ENCODE assay signal across 13 mouse cellular contexts in the genomic region with DNA sequence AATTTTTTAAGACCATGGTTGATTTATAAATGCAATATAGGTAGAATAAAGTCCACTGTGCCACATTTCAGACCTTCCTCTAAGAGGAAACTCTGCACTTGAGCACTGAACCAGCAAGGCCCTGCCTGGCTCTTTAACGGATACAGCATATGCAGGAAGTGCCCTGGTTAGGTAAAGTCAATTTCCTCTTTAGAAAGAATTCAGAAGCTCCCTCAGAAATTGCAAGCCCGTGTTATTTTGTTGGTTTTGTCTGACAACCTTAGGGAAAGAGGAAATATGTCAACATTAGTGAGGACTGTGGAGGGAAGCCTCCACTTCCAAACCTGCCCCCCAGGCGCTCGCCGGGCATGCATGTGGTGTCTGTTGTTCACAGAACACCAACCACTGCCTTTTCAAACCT. TPM values are rescaled to one million over a fixed set of nuclear protein-coding genes. Genes with fewer than 3 reads are reported as not detected.
DNase-seq lines count a peak whose midpoint lies in the region; ATAC-seq and TF ChIP-seq lines count a peak whose summit lies in the region.
"Had no signal": no experiment of that assay in that cellular context is flagged by ENCODE, and none has a peak within 500 bp of the region (broad histone marks: within the 10 kb centered on the region; RNA-seq: fewer than 3 reads in every experiment).

No protein-coding gene starts in this region.

- 68% methylated on average over 5 of the region's 5 CpGs for WGBS in kidney, postnatal 0 days
- WGBS in liver, embryonic 15.5 days (ENCODE audit: insufficient replicate concordance) = 49% methylated on average over 5 of the region's 5 CpGs
- WGBS in forebrain, embryonic 13.5 days = 95% methylated on average over 5 of the region's 5 CpGs

- H3K27me3 ChIP-seq in kidney, postnatal 0 days (ENCODE audit: insufficient read depth, low read length) = no peaks in the 10 kb centered on the region
- no peaks in the 10 kb centered on the region for H3K27me3 ChIP-seq in liver, embryonic 15.5 days
- H3K27me3 ChIP-seq in forebrain, embryonic 13.5 days = no peaks in the 10 kb centered on the region
- H3K27me3 ChIP-seq: midbrain, embryonic 15.5 days had no signal

- no peak overlapping the region for H3K4me2 ChIP-seq in kidney, postnatal 0 days (ENCODE audit: low read length)
- H3K4me2 ChIP-seq in liver, embryonic 15.5 days = no peak overlapping the region
- H3K4me2 ChIP-seq in forebrain, embryonic 13.5 days = no peak overlapping the region
- H3K4me2 ChIP-seq: midbrain, embryonic 15.5 days had no signal

- no peaks in the 10 kb centered on the region for H3K36me3 ChIP-seq in kidney, postnatal 0 days (ENCODE audit: insufficient read depth, low read length)
- peaks cover 70% of the 10 kb centered on the region for H3K36me3 ChIP-seq in liver, embryonic 15.5 days (replicated peaks)
- H3K36me3 ChIP-seq in forebrain, embryonic 13.5 days (ENCODE audit: poor library complexity, severe bottlenecking) = no peaks in the 10 kb centered on the region
- H3K36me3 ChIP-seq: midbrain, embryonic 15.5 days had no signal

- no peak for ATAC-seq in kidney, postnatal 0 days (replicated peaks; ENCODE audit: low FRiP score, low read depth)
- ATAC-seq in CD4-positive, CD25-positive, alpha-beta regulatory T cell, adult 4 months = peak; percentile 75
- no peak for ATAC-seq in liver, embryonic 15.5 days (ENCODE audit: insufficient read depth)
- no peak for ATAC-seq in forebrain, embryonic 13.5 days
- ATAC-seq: midbrain, embryonic 15.5 days had no signal

- 0 out of 2 replicates have a peak overlapping the region, but pooled peaks have one; percentile 19 for H3K27ac ChIP-seq in kidney, postnatal 0 days
- H3K27ac ChIP-seq in liver, embryonic 15.5 days (replicated peaks) = peak overlapping the region; percentile 30; the same call in 1 of the 2 replicates
- no peak overlapping the region for H3K27ac ChIP-seq in layer of hippocampus, adult 2 months
- H3K27ac ChIP-seq in forebrain, embryonic 13.5 days = no peak overlapping the region
- H3K27ac ChIP-seq: forebrain, embryonic 10.5 days; midbrain, embryonic 15.5 days had no signal

- peak; percentile 28 for DNase-seq in kidney, postnatal 0 days (ENCODE audit: low spot score)
- DNase-seq in kidney, postnatal 36 days = no peak
- peak; percentile 70 for DNase-seq in thymus, postnatal 0 days (ENCODE audit: low spot score)
- DNase-seq in left cerebral cortex, adult 18-20 months (ENCODE audit: low spot score in 2 of 2) = no peak
- DNase-seq in layer of hippocampus, adult 2 months (ENCODE audit: low spot score in 2 of 2) = no peak
- DNase-seq: gastrocnemius, postnatal 36 days; heart, postnatal 4 days; kidney, postnatal 10 days had no signal

- no peak for TF ChIP-seq CTCF in kidney, postnatal 0 days (IDR thresholded peaks at IDR 0.05; ENCODE audit: low read depth)
- no peak for TF ChIP-seq CTCF in layer of hippocampus, adult 2 months (conservative IDR thresholded peaks at IDR 0.05)

- H3K9ac ChIP-seq in kidney, postnatal 0 days (ENCODE audit: low read depth, low read length) = no peak overlapping the region
- H3K9ac ChIP-seq in liver, embryonic 15.5 days = no peak overlapping the region
- no peak overlapping the region for H3K9ac ChIP-seq in forebrain, embryonic 13.5 days
- H3K9ac ChIP-seq: midbrain, embryonic 15.5 days had no signal

- no peaks in the 10 kb centered on the region; the same call in 1 of the 2 replicates for H3K4me1 ChIP-seq in kidney, postnatal 0 days (replicated peaks; ENCODE audit: insufficient read depth, low read length)
- H3K4me1 ChIP-seq in liver, embryonic 15.5 days (replicated peaks) = peaks cover 34% of the 10 kb centered on the region
- 0 out of 2 replicates have a peak, but pooled peaks cover 2% of the 10 kb centered on the region for H3K4me1 ChIP-seq in forebrain, embryonic 13.5 days
- H3K4me1 ChIP-seq: forebrain, embryonic 10.5 days; midbrain, embryonic 15.5 days had no signal

- no peaks in the 10 kb centered on the region for H3K9me3 ChIP-seq in kidney, postnatal 0 days (replicated peaks; ENCODE audit: low read length)
- no peaks in the 10 kb centered on the region for H3K9me3 ChIP-seq in liver, embryonic 15.5 days (replicated peaks)
- H3K9me3 ChIP-seq in forebrain, embryonic 13.5 days (replicated peaks) = no peaks in the 10 kb centered on the region
- H3K9me3 ChIP-seq: forebrain, embryonic 10.5 days; midbrain, embryonic 15.5 days had no signal

- no peak overlapping the region for H3K4me3 ChIP-seq in kidney, postnatal 0 days (replicated peaks; ENCODE audit: low read depth, low read length)
- no peak overlapping the region for H3K4me3 ChIP-seq in liver, embryonic 15.5 days (replicated peaks)
- no peak overlapping the region for H3K4me3 ChIP-seq in layer of hippocampus, adult 2 months
- no peak overlapping the region for H3K4me3 ChIP-seq in forebrain, embryonic 13.5 days
- H3K4me3 ChIP-seq: forebrain, embryonic 10.5 days; midbrain, embryonic 15.5 days had no signal

RNA-seq across cellular contexts. Expression of gene Crlf3, which starts 13.2 kb away (rescaled TPM):
- 26.5 and 26.9 TPM in 2 replicates for polyA plus RNA-seq in kidney, postnatal 0 days (2015; fragmentation: Nextera tagmentation; extraction: Ambion mirVana)
- polyA plus RNA-seq in CD4-positive, CD25-positive, alpha-beta regulatory T cell, adult 4 months (2017; shearing (Covaris generic)) = 100 to 1,000 TPM; 125 to 134 TPM
- polyA plus RNA-seq in liver, embryonic 15.5 days (2015; fragmentation: Nextera tagmentation; extraction: Ambion mirVana) = 106 and 115 TPM in 2 replicates
- polyA plus RNA-seq in thymus, postnatal 0 days (2015; fragmentation: Nextera tagmentation; extraction: Ambion mirVana) = 110 and 116 TPM in 2 replicates
- total RNA-seq in left cerebral cortex, adult 18-20 months (2021) = 10 to 100 TPM; 12.1 to 15.0 TPM
- total RNA-seq in layer of hippocampus, adult 2 months (2021) = 10 to 100 TPM; 25.7 to 26.2 TPM
- 24.1 and 24.8 TPM in 2 replicates for polyA plus RNA-seq in forebrain, embryonic 13.5 days (2015; fragmentation: Nextera tagmentation; extraction: Ambion mirVana)

RNA-seq across cellular contexts. Expression of gene Atad5, which starts 21.6 kb away (rescaled TPM):
- polyA plus RNA-seq in kidney, postnatal 0 days (2015; fragmentation: Nextera tagmentation; extraction: Ambion mirVana) = 4.9 and 6.0 TPM in 2 replicates
- 1 to 10 TPM; 3.5 to 3.6 TPM for polyA plus RNA-seq in CD4-positive, CD25-positive, alpha-beta regulatory T cell, adult 4 months (2017; shearing (Covaris generic))
- polyA plus RNA-seq in liver, embryonic 15.5 days (2015; fragmentation: Nextera tagmentation; extraction: Ambion mirVana) = 9.1 and 9.4 TPM in 2 replicates
- 14.9 and 15.7 TPM in 2 replicates for polyA plus RNA-seq in thymus, postnatal 0 days (2015; fragmentation: Nextera tagmentation; extraction: Ambion mirVana)
- total RNA-seq in left cerebral cortex, adult 18-20 months (2021) = 1 to 10 TPM; 2.7 to 3.0 TPM
- 1 to 10 TPM; 3.6 to 4.2 TPM for total RNA-seq in layer of hippocampus, adult 2 months (2021)
- 13.2 and 14.0 TPM in 2 replicates for polyA plus RNA-seq in forebrain, embryonic 13.5 days (2015; fragmentation: Nextera tagmentation; extraction: Ambion mirVana)

Comparison
In these comparisons a context has a peak if more than half of its experiments do, and no peak if none do; other contexts are left out.
1. DNase-seq: peak in kidney, postnatal 0 days (single experiment) and thymus, postnatal 0 days (single experiment); none in kidney, postnatal 36 days (0 of 2), left cerebral cortex, adult 18-20 months (0 of 2) and layer of hippocampus, adult 2 months (0 of 2).
2. H3K27ac ChIP-seq: peak in kidney, postnatal 0 days (single experiment) and liver, embryonic 15.5 days (single experiment); none in layer of hippocampus, adult 2 months (single experiment) and forebrain, embryonic 13.5 days (single experiment).